Mouse (Mus musculus) midbrain, embryonic 16.5 days (tissue): ENCODE results near the gene Mcrs1. TPM values are rescaled to one million over a fixed set of nuclear protein-coding genes. Genes with fewer than 3 reads are reported as not detected.
A peak's percentile ranks its signal among the peaks of the same experiment; 100 is the strongest.

Experiments
- ATAC-seq: fragments of 200-750 bp; cut with Nextera tagmentation; 2 replicates; pipeline ENCODE4 v1.8.0; 2017; ENCODE audit warnings: moderate TSS enrichment
- H3K27ac ChIP-seq: fragments of 300-500 bp; sonication (generic); 2 replicates; pipeline ENCODE4 v1.5.1; 2014; ENCODE audit warnings: mild to moderate bottlenecking, low read length, mixed read lengths
- H3K27me3 ChIP-seq: fragments of 300-500 bp; sonication (generic); 2 replicates; pipeline ENCODE4 v1.6.1; 2014; ENCODE audit warnings: low read depth, low read length, mixed read lengths; ENCODE audit not compliant: control insufficient read depth, insufficient read depth
- H3K36me3 ChIP-seq: fragments of 300-500 bp; sonication (generic); 2 replicates; pipeline ENCODE4 v1.6.1; 2014; ENCODE audit warnings: mild to moderate bottlenecking, low read length, moderate library complexity, mixed read lengths; ENCODE audit not compliant: control insufficient read depth, insufficient read depth
- H3K4me1 ChIP-seq: fragments of 300-500 bp; sonication (generic); 2 replicates; pipeline ENCODE4 v1.6.1; 2014; ENCODE audit warnings: mild to moderate bottlenecking, low read length, mixed read lengths; ENCODE audit not compliant: control insufficient read depth, insufficient read depth
- H3K4me2 ChIP-seq: fragments of 300-500 bp; sonication (generic); 2 replicates; pipeline ENCODE4 v1.6.1; 2014; ENCODE audit warnings: mild to moderate bottlenecking, low read length, mixed read lengths
- H3K4me3 ChIP-seq: fragments of 300-500 bp; sonication (generic); 2 replicates; pipeline ENCODE4 v1.5.1; 2014; ENCODE audit warnings: low read depth, mild to moderate bottlenecking, low read length, moderate library complexity, mixed read lengths
- H3K9ac ChIP-seq: fragments of 300-500 bp; sonication (generic); 2 replicates; pipeline ENCODE4 v1.6.1; 2014; ENCODE audit warnings: low read depth, low read length, mixed read lengths
- H3K9me3 ChIP-seq: fragments of 300-500 bp; sonication (generic); replicated peaks from 2 replicates; pipeline ENCODE4 v1.6.1; 2014; ENCODE audit warnings: mild to moderate bottlenecking, low read length, mixed read lengths; ENCODE audit not compliant: control insufficient read depth, poor library complexity, severe bottlenecking
- WGBS: fragments of 180-500 bp; shearing (Covaris S2); extraction: QIAGEN DNeasy Blood & Tissue Kit; methylation state at CpG from one replicate; pipeline ENCODE4 v1.1.7; 2014; 5-methylcytosine and 5-hydroxymethylcytosine counted together
- polyA plus RNA-seq: library from polyadenylated mRNA; unstranded; fragments of >200 nt; fragmentation: Nextera tagmentation; extraction: Ambion mirVana; gene quantifications from 2 replicates; pipeline ENCODE4 v1.2.1, GENCODE M21; 2015

Gene Mcrs1
- polyA plus RNA-seq, 1 experiment from 2014 or later: 209 TPM

DNA sequence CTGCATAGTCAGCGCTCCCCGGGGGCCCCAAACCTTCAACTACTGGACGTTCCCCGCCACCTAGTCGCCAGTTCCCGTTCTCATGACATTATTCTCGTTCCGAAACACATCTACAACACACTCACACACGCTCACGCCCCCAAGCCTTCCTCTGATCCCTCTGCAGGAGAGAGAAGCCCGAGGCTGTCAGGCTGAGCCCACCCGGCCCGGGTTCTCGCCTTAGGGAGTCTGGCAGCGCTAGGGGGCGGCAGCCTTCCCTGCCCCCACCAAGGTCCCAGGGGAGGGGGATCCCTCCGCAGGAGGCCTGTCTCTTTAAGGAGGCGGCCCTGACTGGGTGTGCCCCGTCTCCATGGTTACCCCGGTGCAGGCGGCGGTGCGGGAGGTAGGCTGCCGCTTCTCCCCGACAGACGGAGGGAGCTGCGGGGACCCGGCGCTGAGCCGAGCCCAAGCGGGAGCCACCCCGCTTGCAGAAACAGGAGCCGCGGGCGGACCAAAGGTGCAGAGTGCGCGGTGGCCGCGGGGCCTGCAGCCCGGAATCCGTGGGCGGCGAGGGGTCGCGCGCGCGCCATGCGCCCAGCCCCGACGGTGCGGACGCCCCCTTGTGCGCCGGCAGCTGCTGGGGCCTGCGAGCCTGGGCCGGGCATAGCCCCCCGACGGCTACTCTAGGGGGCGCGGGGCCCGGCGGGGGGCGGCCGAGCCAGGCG is 27.4 kb downstream of the Mcrs1 start, which contains the start of gene Kcnh3:
Kcnh3 (plus strand) TSS at position 654 of the 704 bp plus-strand sequence.
- Histone ChIP-seq H3K4me2 (peak within 1 kb of the TSS; percentile 61), H3K9me3 (no peaks in the 10 kb centered on the region), H3K27ac (no peak within 1 kb of the TSS), H3K36me3 (no peaks in the 10 kb centered on the region), H3K4me3 (peak within 1 kb of the TSS; percentile 31), H3K4me1 (peaks cover 17% of the 10 kb centered on the region), H3K9ac (peak within 1 kb of the TSS; percentile 39), H3K27me3 (peaks cover 72% of the 10 kb centered on the region)
- peak; percentile 68; the same call in 1 of the 2 replicates for ATAC-seq
- WGBS: 1% methylated on average over 44 of the region's 66 CpGs

DNA sequence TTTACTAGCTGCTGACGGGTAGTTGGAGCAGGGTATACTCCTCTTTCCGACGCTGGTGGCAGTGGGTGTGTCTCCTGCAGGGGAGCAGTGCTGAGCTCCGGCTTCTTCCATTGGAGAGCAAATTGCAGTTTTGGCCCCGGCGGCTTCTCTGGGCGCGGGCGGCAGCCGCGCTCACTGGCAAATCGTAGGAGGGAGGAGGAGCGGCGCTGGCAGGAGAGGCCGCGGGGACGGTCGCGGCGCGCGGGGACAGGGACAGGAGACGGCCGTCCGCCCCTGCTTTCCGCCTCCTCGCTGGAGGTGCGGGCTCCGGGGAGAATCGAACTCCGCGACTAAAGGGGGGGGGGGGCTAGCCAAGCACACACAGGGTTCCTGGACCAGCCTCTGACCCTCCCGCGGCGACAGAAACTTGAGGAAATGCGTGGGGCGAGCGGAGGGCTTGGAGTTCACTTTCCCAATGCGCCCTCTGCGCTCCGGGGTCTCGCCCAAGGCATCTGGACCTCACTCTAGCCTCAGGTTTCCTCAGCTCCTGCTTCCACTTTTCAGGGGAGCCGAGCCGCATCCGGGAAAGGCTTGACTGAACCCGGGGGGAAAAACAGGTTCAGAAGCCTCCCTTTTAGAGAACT is 28.1 kb downstream of the Mcrs1 start:
- H3K4me1 ChIP-seq: peaks cover 17% of the 10 kb centered on the region
- peak overlapping the region; percentile 31 for H3K4me3 ChIP-seq
- H3K4me2 ChIP-seq: peak overlapping the region; percentile 61
- peaks cover 66% of the 10 kb centered on the region for H3K27me3 ChIP-seq
- no peak for ATAC-seq
- H3K9ac ChIP-seq: peak overlapping the region; percentile 39
- no peak overlapping the region for H3K27ac ChIP-seq
- under 1% methylated on average over 35 of the region's 46 CpGs for WGBS
- no peaks in the 10 kb centered on the region for H3K9me3 ChIP-seq
- no peaks in the 10 kb centered on the region for H3K36me3 ChIP-seq

DNA sequence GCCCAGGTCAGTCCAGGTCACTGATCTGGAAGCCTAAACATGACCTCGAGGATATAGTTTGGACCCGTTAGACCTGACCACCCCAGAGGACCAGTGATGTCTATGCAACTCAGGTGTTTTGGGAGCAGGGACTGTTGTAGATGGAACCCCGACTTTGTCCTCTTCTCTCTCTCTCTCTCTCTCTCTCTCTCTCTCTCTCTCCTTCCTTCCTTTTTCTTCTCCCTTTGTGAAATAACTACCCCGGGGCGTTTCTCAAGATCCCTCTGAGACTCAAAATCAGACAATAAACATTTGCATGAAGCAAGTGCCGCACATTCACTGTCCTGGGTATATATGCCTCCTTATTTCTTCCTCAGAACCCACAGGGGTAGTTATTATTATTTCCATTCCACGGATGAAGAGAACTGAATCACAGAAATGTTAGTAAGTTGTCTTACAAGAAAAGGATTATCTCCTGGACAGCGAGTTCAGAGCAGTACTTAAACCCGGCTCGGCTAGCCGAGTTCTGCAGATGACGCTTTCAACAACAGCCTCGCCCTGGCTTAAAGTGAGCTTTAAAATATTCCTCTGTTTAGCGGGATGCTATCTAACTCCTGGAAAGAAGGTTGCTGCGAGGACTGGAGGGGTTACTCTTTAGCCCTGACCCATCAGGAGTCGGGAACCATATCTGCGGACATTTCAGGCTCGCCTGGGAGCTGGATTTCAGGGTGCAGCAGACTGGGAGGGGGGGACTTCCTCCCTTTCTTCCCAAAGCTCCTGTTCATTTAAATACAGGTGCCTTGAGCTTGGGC is 28.8 kb downstream of the Mcrs1 start:
- Histone ChIP-seq H3K4me3 (peak overlapping the region; percentile 31), H3K36me3 (no peaks in the 10 kb centered on the region), H3K4me1 (peaks cover 17% of the 10 kb centered on the region), H3K4me2 (peak overlapping the region; percentile 61), H3K27me3 (peaks cover 60% of the 10 kb centered on the region), H3K9me3 (no peaks in the 10 kb centered on the region), H3K9ac (peak overlapping the region; percentile 39), H3K27ac (no peak overlapping the region)
- 3% methylated on average over 18 of the region's 18 CpGs for WGBS
- no peak for ATAC-seq

DNA sequence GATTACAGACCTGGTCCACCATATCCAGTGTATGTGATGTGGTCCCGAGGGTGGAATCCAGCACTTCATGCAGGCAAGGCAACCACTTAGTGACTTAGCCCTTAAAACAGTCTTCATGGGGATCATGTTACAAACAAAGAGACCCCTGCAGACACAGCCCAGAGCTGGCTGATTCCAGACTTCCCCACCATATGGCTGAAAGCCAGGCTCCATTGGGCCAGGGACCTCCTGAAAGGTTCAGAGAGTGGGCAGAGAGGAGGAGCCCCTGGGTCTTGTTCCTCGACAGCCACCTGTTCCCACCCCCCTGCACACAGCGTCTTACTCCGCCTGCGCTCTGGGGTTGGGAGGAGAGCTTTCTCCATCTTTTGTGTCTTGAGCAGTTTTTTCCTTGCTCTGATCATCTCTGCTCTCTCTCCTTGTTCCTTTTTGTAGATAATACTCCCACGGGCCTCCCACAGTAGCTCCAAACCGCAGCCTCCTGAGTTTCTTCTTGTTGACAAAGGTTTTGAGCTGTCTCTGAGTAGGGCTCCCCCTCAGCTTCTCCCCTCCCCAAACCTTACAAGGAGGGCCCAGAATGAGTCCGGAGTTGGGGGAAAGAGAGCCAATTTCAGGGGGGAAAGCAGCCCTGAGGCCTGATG is 30.3 kb downstream of the Mcrs1 start:
- Histone ChIP-seq H3K4me3 (no peak overlapping the region), H3K4me1 (peaks cover 17% of the 10 kb centered on the region), H3K27ac (no peak overlapping the region), H3K9ac (no peak overlapping the region), H3K9me3 (no peaks in the 10 kb centered on the region), H3K27me3 (peaks cover 45% of the 10 kb centered on the region), H3K36me3 (no peaks in the 10 kb centered on the region), H3K4me2 (no peak overlapping the region)
- ATAC-seq: no peak
- whole genome bisulfite sequencing: 14% methylated on average over 8 of the region's 8 CpGs

DNA sequence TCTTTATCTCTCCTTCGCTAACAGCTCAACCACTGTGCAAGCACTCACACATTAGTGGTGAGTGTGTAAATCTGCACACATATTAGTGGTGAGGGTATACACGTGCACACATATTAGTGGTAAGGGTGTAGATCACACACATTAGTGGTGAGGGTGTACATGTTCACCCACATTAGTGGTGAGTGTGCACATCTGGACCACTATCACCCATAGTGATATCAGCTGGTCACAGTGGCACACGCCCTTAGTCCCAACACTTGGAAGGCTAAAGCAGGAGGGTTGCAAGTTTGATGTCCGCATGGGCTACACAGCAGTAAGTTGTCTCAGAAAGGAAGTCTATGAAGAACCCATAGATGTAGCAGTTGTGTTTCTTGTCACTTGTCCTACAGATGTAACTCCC is 34.1 kb downstream of the Mcrs1 start:
- H3K4me2 ChIP-seq: no peak overlapping the region
- ATAC-seq: no peak
- no peak overlapping the region for H3K4me3 ChIP-seq
- peaks cover 7% of the 10 kb centered on the region; the same call in 1 of the 2 replicates for H3K36me3 ChIP-seq
- peaks cover 21% of the 10 kb centered on the region for H3K27me3 ChIP-seq
- 97% methylated on average over 4 of the region's 4 CpGs for WGBS
- H3K9me3 ChIP-seq: no peaks in the 10 kb centered on the region
- H3K27ac ChIP-seq: no peak overlapping the region
- H3K4me1 ChIP-seq: no peaks in the 10 kb centered on the region; the same call in 1 of the 2 replicates
- no peak overlapping the region for H3K9ac ChIP-seq

DNA sequence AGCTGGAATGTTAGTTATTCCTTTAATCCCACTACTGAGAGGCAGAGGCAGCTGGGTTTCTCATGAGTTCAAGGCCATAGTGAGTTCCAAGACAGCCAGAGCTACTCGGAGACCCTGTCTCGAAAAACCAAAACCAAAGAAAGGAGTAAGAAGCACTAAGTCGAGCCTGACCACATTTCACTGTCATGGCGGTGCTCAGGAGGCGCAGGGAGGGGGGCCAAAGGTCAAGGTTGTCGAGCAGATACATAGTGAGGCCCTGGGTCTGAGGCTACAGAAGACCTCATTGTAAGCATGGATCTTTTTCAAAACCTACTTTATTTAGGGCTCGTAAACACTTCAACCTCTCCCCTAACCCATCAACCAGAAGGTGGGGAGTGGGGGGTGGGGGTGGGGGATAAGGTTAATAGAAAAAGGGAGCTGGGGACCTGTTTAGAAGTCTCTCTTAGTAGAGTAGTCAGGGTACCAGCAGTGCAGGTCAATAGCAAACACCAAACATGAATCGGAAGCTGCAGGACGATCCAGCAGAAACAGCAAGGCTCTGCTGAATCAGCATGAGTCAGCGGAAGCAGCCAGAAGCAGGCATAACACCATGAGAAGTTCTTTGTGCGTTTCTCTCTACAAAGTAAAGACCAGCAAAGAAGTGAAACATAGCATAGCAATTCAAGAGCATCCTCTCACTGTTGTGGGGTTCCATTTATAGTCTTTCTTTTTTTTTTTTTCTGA is 35.9 kb downstream of the Mcrs1 start:
- ATAC-seq: no peak
- no peaks in the 10 kb centered on the region for H3K4me1 ChIP-seq
- H3K9ac ChIP-seq: no peak overlapping the region
- H3K4me3 ChIP-seq: no peak overlapping the region
- H3K36me3 ChIP-seq: peaks cover 22% of the 10 kb centered on the region; the same call in 1 of the 2 replicates
- 84% methylated on average over 11 of the region's 11 CpGs for WGBS
- H3K27ac ChIP-seq: no peak overlapping the region
- peaks cover 10% of the 10 kb centered on the region for H3K27me3 ChIP-seq
- no peak overlapping the region for H3K4me2 ChIP-seq
- H3K9me3 ChIP-seq: no peaks in the 10 kb centered on the region

DNA sequence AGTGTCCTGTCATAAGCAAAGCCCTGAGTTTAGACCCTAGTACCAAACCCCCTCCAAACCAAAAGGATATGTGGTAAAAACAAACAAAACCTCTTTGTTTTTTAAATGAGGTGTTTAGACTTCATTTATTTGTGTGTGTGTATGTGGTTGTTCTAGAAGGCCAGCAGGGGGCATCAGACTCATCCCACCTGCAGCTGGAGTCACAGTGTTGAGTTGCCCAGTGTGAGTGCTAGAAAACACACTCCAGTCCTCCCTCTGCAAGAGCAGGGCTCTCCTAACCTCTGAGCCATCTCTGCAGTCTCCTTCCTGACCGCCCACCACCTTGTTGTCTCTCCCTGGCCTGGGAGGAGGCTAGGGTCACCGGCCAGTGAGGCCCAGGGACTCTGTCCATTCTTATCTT is 36.8 kb downstream of the Mcrs1 start:
- 63% methylated on average over 2 of the region's 2 CpGs for WGBS
- Histone ChIP-seq H3K9me3 (no peaks in the 10 kb centered on the region), H3K4me1 (no peaks in the 10 kb centered on the region), H3K4me3 (no peak overlapping the region), H3K36me3 (peaks cover 24% of the 10 kb centered on the region; the same call in 1 of the 2 replicates), H3K9ac (no peak overlapping the region), H3K27me3 (peaks cover 4% of the 10 kb centered on the region), H3K4me2 (no peak overlapping the region), H3K27ac (no peak overlapping the region)
- no peak for ATAC-seq

DNA sequence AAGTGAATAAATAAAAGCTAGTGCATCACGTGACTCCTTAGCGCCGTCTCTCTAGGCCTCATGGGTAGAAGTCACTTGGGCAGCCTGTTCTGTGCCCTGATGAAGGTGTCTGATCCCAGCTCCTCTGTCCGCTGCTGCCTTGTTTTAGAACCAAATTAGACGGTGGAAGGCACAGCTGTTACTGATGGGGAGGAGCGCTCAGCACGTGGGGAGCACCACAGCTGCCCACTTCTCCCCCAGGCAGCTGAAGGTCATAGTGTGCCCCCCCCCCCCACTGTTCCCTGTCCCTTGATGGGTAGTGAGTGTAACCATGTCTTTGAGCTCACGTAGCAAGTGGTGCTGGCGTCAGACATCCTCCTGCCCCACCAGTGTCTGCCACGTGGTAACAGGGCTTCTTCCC is 38.6 kb downstream of the Mcrs1 start:
- Histone ChIP-seq H3K9me3 (no peaks in the 10 kb centered on the region), H3K4me1 (no peaks in the 10 kb centered on the region), H3K4me2 (no peak overlapping the region), H3K36me3 (peaks cover 30% of the 10 kb centered on the region), H3K27ac (no peak overlapping the region), H3K4me3 (no peak overlapping the region), H3K9ac (no peak overlapping the region), H3K27me3 (no peaks in the 10 kb centered on the region; the same call in 1 of the 2 replicates)
- ATAC-seq: no peak
- 92% methylated on average over 10 of the region's 10 CpGs for WGBS
